Mouse (Mus musculus) neural tube, embryonic 14.5 days (tissue): ENCODE data around the gene Fbxw8. TPM values are rescaled to one million over a fixed set of nuclear protein-coding genes. Genes with fewer than 3 reads are reported as not detected.

ENCODE experiments used
- ATAC-seq: fragments of 200-750 bp; cut with Nextera tagmentation; 2 replicates; pipeline ENCODE4 v1.8.0; 2017; ENCODE audit warnings: low read depth, mild to moderate bottlenecking, moderate TSS enrichment, moderate library complexity
- H3K27ac ChIP-seq: fragments of 300-500 bp; sonication (generic); 2 replicates; pipeline ENCODE4 v1.5.1; 2014; ENCODE audit warnings: low read depth, mild to moderate bottlenecking, control low read depth, low read length, moderate library complexity, mixed read lengths
- H3K27me3 ChIP-seq: fragments of 300-500 bp; sonication (generic); 2 replicates; pipeline ENCODE4 v1.6.1; 2014; ENCODE audit warnings: low read length; ENCODE audit not compliant: control insufficient read depth, insufficient read depth
- H3K36me3 ChIP-seq: fragments of 300-500 bp; sonication (generic); 2 replicates; pipeline ENCODE4 v1.6.1; 2014; ENCODE audit warnings: low read length, mixed read lengths; ENCODE audit not compliant: control insufficient read depth, insufficient read depth
- H3K4me1 ChIP-seq: fragments of 300-500 bp; sonication (generic); 2 replicates; pipeline ENCODE4 v1.6.1; 2014; ENCODE audit warnings: low read length; ENCODE audit not compliant: control insufficient read depth, insufficient read depth
- H3K4me2 ChIP-seq: fragments of 300-500 bp; sonication (generic); 2 replicates; pipeline ENCODE4 v1.6.1; 2014; ENCODE audit warnings: mild to moderate bottlenecking, low read depth, low read length, control low read depth
- H3K4me3 ChIP-seq: fragments of 300-500 bp; sonication (generic); 2 replicates; pipeline ENCODE4 v1.5.1; 2014; ENCODE audit warnings: low read depth, low read length, control low read depth, mixed read lengths
- H3K9ac ChIP-seq: fragments of 300-500 bp; sonication (generic); replicated peaks from 2 replicates; pipeline ENCODE4 v1.6.1; 2014; ENCODE audit warnings: low read depth, mild to moderate bottlenecking, control low read depth, low read length, mixed read lengths
- H3K9me3 ChIP-seq: fragments of 300-500 bp; sonication (generic); 2 replicates; pipeline ENCODE4 v1.6.1; 2016; ENCODE audit warnings: low read length; ENCODE audit not compliant: control insufficient read depth
- WGBS: fragments of 180-500 bp; shearing (Covaris S2); extraction: QIAGEN DNeasy Blood & Tissue Kit; methylation state at CpG from one replicate; pipeline ENCODE4 v1.1.7; 2014; 5-methylcytosine and 5-hydroxymethylcytosine counted together
- polyA plus RNA-seq: library from polyadenylated mRNA; unstranded; fragments of >200 nt; fragmentation: Nextera tagmentation; extraction: Ambion mirVana; gene quantifications from 2 replicates; pipeline ENCODE4 v1.2.1, GENCODE M21; 2014

Fbxw8 gene
- polyA plus RNA-seq, 1 experiment from 2014 or later, result 16.5 TPM

DNA sequence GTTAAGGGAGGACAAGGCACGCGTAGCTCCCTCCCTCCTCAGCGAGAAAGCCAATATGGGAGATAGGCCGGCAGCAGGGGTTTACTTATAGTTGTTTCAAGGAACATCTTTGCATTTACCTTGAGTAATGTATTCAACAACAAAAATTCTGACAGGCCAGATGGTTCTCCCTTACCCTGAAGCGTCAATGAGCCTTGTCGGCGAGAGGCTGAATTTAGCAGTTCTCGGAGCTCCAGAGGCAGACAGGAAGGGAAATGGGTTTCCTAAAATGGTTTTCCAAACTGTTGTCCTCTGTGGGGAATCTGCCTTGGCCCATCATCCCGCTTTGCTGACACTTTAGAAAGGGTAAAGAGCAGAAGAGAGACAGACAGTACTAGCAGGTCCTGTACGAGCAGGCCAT is 48.6 kb downstream of the Fbxw8 start:
- Histone ChIP-seq H3K27ac (no peak overlapping the region), H3K27me3 (no peaks in the 10 kb centered on the region), H3K4me1 (peaks cover 14% of the 10 kb centered on the region), H3K9me3 (no peaks in the 10 kb centered on the region), H3K4me3 (no peak overlapping the region), H3K36me3 (0 out of 2 replicates have a peak, but pooled peaks cover 5% of the 10 kb centered on the region), H3K9ac (no peak overlapping the region), H3K4me2 (no peak overlapping the region)
- 89% methylated on average over 10 of the region's 10 CpGs for WGBS
- ATAC-seq, result no peak

DNA sequence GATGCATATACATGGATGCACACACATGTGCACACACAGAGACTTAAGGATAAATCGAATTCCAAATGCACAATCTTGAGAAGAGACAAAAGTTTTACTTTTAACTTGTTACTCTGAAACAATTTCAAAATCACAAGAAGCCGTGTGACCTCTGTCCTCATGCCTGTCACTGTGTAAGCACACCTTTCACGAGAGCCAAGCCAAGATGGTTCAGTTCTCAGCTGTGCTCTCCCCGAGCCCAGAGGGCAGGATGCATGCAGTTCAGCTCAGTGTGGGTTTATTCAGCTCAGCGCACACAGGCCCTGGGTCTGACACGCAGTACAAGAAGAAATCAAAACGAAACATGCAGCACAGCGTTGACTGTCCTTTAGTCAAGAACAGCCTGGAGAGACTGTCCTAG is 49.7 kb downstream of the Fbxw8 start:
- WGBS, result 85% methylated on average over 8 of the region's 8 CpGs
- Histone ChIP-seq H3K4me3 (no peak overlapping the region), H3K9ac (no peak overlapping the region), H3K4me1 (peaks cover 18% of the 10 kb centered on the region), H3K9me3 (no peaks in the 10 kb centered on the region), H3K4me2 (no peak overlapping the region), H3K27me3 (no peaks in the 10 kb centered on the region), H3K27ac (no peak overlapping the region), H3K36me3 (no peaks in the 10 kb centered on the region)
- no peak for ATAC-seq

DNA sequence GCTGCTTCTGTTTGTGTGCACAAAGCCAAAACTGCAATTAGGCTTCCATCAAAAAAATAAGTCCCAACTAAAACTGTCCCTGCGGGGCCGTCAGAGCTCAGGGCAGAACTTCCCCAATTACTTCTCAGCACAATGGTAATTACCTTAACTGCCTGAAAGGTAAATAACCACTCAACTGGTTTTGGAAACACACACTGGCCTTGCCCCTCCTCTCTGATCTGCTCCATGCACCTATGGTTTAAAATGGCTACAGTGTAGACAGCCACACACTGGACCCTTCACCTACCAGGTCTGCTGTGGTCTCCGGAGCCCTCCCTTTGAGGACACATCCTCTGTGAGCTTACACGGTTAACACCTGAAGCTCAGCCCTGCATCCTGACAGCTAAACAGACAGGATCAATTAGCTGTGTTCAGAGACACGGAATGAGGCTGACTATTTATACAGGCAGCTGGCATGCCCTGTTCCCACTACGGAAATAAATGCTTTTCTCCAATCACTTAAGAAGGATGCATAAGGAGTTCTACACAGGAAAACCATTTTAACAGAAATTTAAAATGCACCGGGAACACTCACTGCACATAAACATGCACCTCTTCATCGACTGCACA is 55.3 kb downstream of the Fbxw8 start:
- WGBS, result 45% methylated on average over 8 of the region's 8 CpGs
- ATAC-seq, result peak; percentile 71

DNA sequence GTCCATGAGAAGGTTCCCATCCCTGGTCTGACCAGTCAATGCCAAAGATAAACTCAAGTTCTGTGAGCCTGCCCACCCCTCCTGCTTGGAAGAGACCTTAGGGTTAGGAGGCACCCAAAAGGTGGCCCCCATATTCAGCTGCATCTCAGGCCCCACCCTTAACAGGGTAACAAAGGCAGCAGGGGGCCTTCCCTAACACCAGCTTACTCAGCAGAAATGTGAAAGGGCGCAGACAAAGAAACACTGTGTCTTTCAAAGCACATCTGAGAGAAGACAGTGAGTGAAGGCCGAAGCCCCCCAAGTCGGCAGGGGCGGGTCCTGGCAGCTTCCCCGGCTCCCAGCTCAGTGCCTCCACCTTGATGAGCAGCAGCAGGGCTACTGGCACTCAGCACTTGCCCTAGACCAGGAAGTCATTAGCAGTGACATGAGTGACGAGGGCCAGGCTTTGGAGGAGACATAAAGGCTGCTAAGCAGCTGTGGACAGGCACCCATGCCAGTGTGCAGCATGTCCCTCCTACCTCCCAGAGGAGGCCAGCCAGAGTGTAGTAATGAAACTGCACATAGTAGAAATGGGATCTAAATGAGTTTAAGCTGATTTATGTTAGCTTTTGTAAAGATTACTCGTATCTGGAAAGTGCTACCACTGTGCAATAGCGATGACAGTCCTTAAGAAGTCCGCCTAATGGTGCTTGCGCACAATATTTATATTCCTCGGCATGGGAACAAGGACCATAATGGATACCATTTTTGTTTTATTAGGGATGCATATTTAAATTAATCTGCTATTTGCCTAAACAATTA is 56.0 kb downstream of the Fbxw8 start:
- Histone ChIP-seq H3K36me3 (peaks cover 4% of the 10 kb centered on the region; the same call in 1 of the 2 replicates), H3K27me3 (no peaks in the 10 kb centered on the region), H3K27ac (peak overlapping the region; percentile 48), H3K9me3 (no peaks in the 10 kb centered on the region), H3K4me1 (peaks cover 22% of the 10 kb centered on the region), H3K4me2 (no peak overlapping the region), H3K4me3 (no peak overlapping the region), H3K9ac (no peak overlapping the region)
- 25% methylated on average over 11 of the region's 11 CpGs for WGBS
- ATAC-seq, result peak; percentile 75

More for the DNA sequence above, 55.3 kb downstream of the Fbxw8 start:
- Histone ChIP-seq H3K27ac (peak overlapping the region; percentile 60; the same call in 1 of the 2 replicates), H3K9ac (0 out of 2 replicates have a peak overlapping the region, but pooled peaks have one; percentile 8), H3K4me3 (no peak overlapping the region), H3K36me3 (no peaks in the 10 kb centered on the region), H3K4me2 (no peak overlapping the region), H3K4me1 (peaks cover 22% of the 10 kb centered on the region), H3K9me3 (no peaks in the 10 kb centered on the region), H3K27me3 (no peaks in the 10 kb centered on the region)

DNA sequence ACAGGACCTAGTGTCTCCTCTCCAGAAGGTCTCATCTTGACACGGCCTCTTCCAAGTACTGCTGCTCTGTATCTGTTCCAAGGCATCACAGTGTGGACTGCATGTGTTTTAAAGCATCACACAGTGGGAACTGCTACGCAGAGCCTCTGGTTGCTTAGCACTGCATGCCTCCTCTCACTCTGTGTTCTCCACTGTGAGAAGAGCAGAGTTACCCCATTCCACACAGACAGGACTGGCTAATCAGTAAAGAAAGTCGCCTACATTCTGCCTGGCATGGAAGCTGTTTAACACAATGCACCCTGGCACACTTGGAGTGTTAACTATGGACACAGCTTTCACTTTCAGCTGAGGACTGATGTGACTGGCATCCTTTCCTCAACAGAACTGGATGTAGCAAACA is 58.9 kb downstream of the Fbxw8 start:
- Histone ChIP-seq H3K9ac (no peak overlapping the region), H3K4me1 (peaks cover 22% of the 10 kb centered on the region), H3K27ac (no peak overlapping the region), H3K4me3 (no peak overlapping the region), H3K36me3 (peaks cover 11% of the 10 kb centered on the region), H3K4me2 (no peak overlapping the region), H3K9me3 (no peaks in the 10 kb centered on the region), H3K27me3 (no peaks in the 10 kb centered on the region)
- 82% methylated on average over 3 of the region's 3 CpGs for WGBS
- no peak for ATAC-seq

DNA sequence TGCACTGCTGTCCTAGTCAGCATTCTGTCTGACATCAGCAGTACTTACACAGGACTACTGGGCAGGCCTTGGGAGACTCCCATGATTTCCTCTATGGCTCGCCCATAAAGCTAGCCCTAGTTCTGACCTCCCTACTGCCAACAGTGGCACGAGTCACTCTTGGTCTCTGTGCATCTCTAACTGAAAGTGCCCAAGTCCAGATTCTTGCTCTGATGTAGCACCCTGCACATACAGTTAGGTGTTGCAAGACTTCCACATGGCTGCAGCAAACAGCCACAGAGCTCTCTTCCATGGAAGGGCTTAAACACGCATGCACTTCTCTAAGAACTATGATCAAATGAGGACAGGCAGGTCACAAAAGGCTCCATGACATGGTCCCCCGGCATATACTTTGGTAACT is 59.4 kb downstream of the Fbxw8 start:
- peaks cover 15% of the 10 kb centered on the region for H3K36me3 ChIP-seq
- no peak overlapping the region for H3K27ac ChIP-seq
- H3K9me3 ChIP-seq, result no peaks in the 10 kb centered on the region
- H3K4me2 ChIP-seq, result no peak overlapping the region
- 93% methylated on average over 4 of the region's 4 CpGs for WGBS
- no peak overlapping the region for H3K4me3 ChIP-seq
- peaks cover 21% of the 10 kb centered on the region for H3K4me1 ChIP-seq
- no peak overlapping the region for H3K9ac ChIP-seq
- no peaks in the 10 kb centered on the region for H3K27me3 ChIP-seq
- no peak for ATAC-seq

DNA sequence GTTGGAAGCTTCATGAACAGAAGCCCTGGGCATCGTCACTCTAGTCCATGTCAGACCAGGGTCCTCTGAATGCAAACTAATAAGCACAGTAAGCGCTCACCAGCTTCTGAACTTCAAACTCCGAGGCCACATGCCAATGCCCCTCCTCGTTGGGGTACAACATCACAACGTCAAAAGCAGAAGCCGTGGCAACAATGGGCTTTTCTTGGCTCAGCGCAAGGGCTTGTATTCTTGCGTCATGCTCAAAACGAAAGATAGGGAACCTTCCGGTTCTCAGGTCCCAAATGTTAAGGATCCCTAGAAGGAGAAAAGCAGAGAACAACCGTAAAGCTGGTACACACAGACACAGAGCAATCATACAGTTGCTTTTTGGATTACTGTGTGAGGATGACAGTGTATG is 59.8 kb downstream of the Fbxw8 start:
- H3K27ac ChIP-seq, result no peak overlapping the region
- WGBS, result 89% methylated on average over 11 of the region's 11 CpGs
- no peak overlapping the region for H3K9ac ChIP-seq
- no peak overlapping the region for H3K4me2 ChIP-seq
- no peaks in the 10 kb centered on the region for H3K9me3 ChIP-seq
- no peak overlapping the region for H3K4me3 ChIP-seq
- ATAC-seq, result no peak
- H3K36me3 ChIP-seq, result peaks cover 15% of the 10 kb centered on the region
- no peaks in the 10 kb centered on the region for H3K27me3 ChIP-seq
- H3K4me1 ChIP-seq, result peaks cover 16% of the 10 kb centered on the region

DNA sequence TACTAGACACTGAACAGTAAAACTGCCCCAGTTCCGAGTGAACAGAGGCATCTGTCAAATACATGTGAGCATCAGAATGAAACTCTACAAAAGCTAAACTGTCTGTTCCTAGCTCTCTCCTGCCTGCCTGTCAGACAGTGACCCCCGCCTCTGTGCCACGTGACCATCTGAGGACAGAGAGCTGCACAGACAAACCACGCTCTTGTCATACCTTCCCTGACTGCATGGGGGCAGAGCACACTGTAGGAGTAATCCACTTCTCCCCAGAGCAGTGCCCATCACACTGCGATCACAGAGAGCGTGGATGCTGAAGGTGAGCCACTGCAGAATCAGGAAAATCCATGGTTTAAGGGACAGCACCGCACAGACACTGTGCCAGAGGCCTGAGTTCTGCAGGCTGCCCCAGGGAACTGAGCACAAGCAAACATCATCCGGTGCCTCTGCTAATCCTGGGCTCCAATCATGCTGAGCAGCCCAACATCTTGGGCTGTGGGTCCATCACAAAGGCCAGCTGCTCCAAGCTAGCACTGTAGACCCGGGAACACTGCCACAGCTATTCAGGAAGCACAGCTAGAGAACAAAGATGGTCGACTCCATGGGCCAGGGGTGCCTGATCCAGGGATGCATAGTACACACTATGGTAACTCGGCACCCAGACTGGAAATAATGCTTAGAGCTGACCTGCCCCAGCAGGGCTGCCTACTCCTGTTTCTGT is 61.8 kb downstream of the Fbxw8 start:
- Histone ChIP-seq H3K9me3 (no peaks in the 10 kb centered on the region), H3K4me2 (no peak overlapping the region), H3K9ac (no peak overlapping the region), H3K4me1 (peaks cover 9% of the 10 kb centered on the region; the same call in 1 of the 2 replicates), H3K27me3 (no peaks in the 10 kb centered on the region), H3K4me3 (no peak overlapping the region), H3K36me3 (peaks cover 15% of the 10 kb centered on the region), H3K27ac (no peak overlapping the region)
- WGBS, result 83% methylated on average over 11 of the region's 11 CpGs
- no peak for ATAC-seq

DNA sequence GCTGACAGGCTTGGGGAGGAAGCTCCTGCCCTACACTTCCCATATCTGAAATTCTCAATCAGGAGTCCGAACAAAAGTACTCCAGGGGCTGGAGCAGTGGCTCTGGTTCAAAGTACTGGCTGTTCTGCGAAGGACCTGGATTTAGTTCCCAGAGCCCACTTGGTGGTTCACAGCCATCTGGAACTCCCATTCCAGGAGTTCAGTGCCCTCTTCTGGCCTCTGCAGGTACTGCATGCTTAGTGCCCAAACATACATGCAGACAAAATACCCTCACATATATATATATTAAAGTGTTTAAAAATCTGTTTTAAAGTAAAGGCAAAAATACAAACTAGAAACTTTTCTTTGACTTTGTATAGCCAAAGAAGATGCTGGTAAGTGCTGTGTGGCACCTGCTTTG is 64.4 kb downstream of the Fbxw8 start:
- H3K36me3 ChIP-seq, result peaks cover 15% of the 10 kb centered on the region
- 96% methylated on average over 2 of the region's 2 CpGs for WGBS
- no peak for ATAC-seq
- H3K9ac ChIP-seq, result no peak overlapping the region
- no peaks in the 10 kb centered on the region for H3K27me3 ChIP-seq
- H3K4me3 ChIP-seq, result no peak overlapping the region
- H3K4me1 ChIP-seq, result peaks cover 9% of the 10 kb centered on the region; the same call in 1 of the 2 replicates
- no peaks in the 10 kb centered on the region for H3K9me3 ChIP-seq
- H3K4me2 ChIP-seq, result no peak overlapping the region
- no peak overlapping the region for H3K27ac ChIP-seq
